Mouse (Mus musculus) ES-E14 (cell line): Measurements from ENCODE around the gene Gm11992. TPM values are rescaled to one million over a fixed set of nuclear protein-coding genes. Genes with fewer than 3 reads are reported as not detected.

Source experiments
- DNase-seq: peaks from one replicate; pipeline ENCODE4 v3.0.0-alpha.2; 2013; ENCODE audit warnings: low read depth, low spot score
- H3K27ac ChIP-seq: 2 replicates; pipeline ENCODE4 v1.5.1; 2012; ENCODE audit warnings: low read depth, mild to moderate bottlenecking, low read length, moderate library complexity, mixed read lengths; ENCODE audit not compliant: poor library complexity, insufficient read depth, severe bottlenecking
- H3K36me3 ChIP-seq: 2 replicates; pipeline ENCODE4 v1.6.1; 2012; ENCODE audit warnings: mild to moderate bottlenecking, low read length, moderate library complexity, mixed read lengths; ENCODE audit not compliant: control insufficient read depth, poor library complexity, insufficient read depth, severe bottlenecking
- H3K4me1 ChIP-seq, 2 experiments: fragments of 150-350 bp in 1 of 2; sonication (generic) in 1 of 2; 2 replicates each; pipeline ENCODE4 v1.6.1; 2012; ENCODE audit warnings: low read length in 2 of 2, mild to moderate bottlenecking in 1 of 2, mixed read lengths in 1 of 2; ENCODE audit not compliant: control insufficient read depth in 2 of 2, insufficient read depth in 2 of 2, poor library complexity in 1 of 2
- H3K4me3 ChIP-seq, 2 experiments: fragments of 150-350 bp in 1 of 2; sonication (generic) in 1 of 2; 2 replicates each; pipeline ENCODE4 v1.5.1; 2012; ENCODE audit warnings: low read length in 2 of 2, low read depth in 1 of 2, mild to moderate bottlenecking in 1 of 2, mixed read lengths in 1 of 2; ENCODE audit not compliant: insufficient read depth in 1 of 2, poor library complexity in 1 of 2, severe bottlenecking in 1 of 2
- H3K9ac ChIP-seq: 2 replicates; pipeline ENCODE4 v1.6.1; 2012; ENCODE audit warnings: low read depth, mild to moderate bottlenecking, low read length, mixed read lengths; ENCODE audit not compliant: poor library complexity, insufficient read depth, severe bottlenecking
- H3K9me3 ChIP-seq: fragments of 150-350 bp; sonication (generic); 2 replicates; pipeline ENCODE4 v1.6.1; 2012; ENCODE audit warnings: low read depth, mild to moderate bottlenecking, low read length; ENCODE audit not compliant: control insufficient read depth, insufficient read depth
- CHD2 ChIP-seq: IDR thresholded peaks from 2 replicates; pipeline ENCODE4 v1.6.1; 2014; ENCODE audit warnings: mild to moderate bottlenecking, low read depth, low read length, inconsistent platforms
- HCFC1 ChIP-seq: IDR thresholded peaks from 2 replicates; pipeline ENCODE4 v1.6.1; 2012; ENCODE audit warnings: low read length, inconsistent platforms, borderline replicate concordance; ENCODE audit not compliant: insufficient read depth
- MAFK ChIP-seq: IDR thresholded peaks from 2 replicates; pipeline ENCODE4 v1.6.1; 2014; ENCODE audit warnings: mild to moderate bottlenecking, low read depth, low read length, inconsistent platforms; ENCODE audit not compliant: insufficient read depth
- ZC3H11A ChIP-seq: IDR thresholded peaks from 2 replicates; pipeline ENCODE4 v1.6.1; 2012; ENCODE audit warnings: low read depth, mild to moderate bottlenecking, inconsistent platforms, low read length, borderline replicate concordance
- ZNF384 ChIP-seq: IDR thresholded peaks from 2 replicates; pipeline ENCODE4 v1.6.1; 2012; ENCODE audit warnings: low read depth, low read length, inconsistent platforms
- in situ Hi-C, 2 experiments: fragments of 600-800 bp; cut with MboI; formaldehyde crosslinking; loops; one replicate each; pipeline ENCODE4 v1.15.1; 2025; ENCODE audit warnings: low sequenced_read_pairs in 2 of 2, inconsistent platforms in 1 of 2; ENCODE audit not compliant: unreplicated experiment in 2 of 2
- total RNA-seq: library from RNA; depleted of rRNA; stranded (reverse); fragments of 300-350 nt; gene quantifications from 2 replicates; pipeline ENCODE4 v1.2.3, GENCODE M21; 2012

The Gm11992 gene
- total RNA-seq, 1 experiment: 0.18 TPM

- Histone ChIP-seq H3K4me3 (no peak overlapping the region), H3K27ac (no peak overlapping the region), H3K36me3 (no peaks in the 10 kb centered on the region), H3K9me3 (no peaks in the 10 kb centered on the region), H3K4me1 (peaks cover 0 to 2% of the 10 kb centered on the region in 2 experiments; a peak in 1 of 4 replicates), H3K9ac (no peak overlapping the region)
- TF ChIP-seq CHD2 (no peak), ZC3H11A (no peak), HCFC1 (no peak), MAFK (no peak), ZNF384 (no peak)
- in situ Hi-C loops: no loop called here
- no peak for DNase-seq
Observed at GRCm38 (mm10) chr11:9060029-9060428, 11.6 kb downstream of the Gm11992 start.

- TF ChIP-seq HCFC1 (no peak), ZNF384 (no peak), MAFK (no peak), ZC3H11A (no peak), CHD2 (no peak)
- no peak for DNase-seq
- no peak overlapping the region for H3K4me3 ChIP-seq
- no peaks in the 10 kb centered on the region for H3K9me3 ChIP-seq
- H3K9ac ChIP-seq: no peak overlapping the region
- H3K36me3 ChIP-seq: no peaks in the 10 kb centered on the region
- in situ Hi-C loops: no loop called here
- H3K27ac ChIP-seq: no peak overlapping the region
- peaks cover 0 to 2% of the 10 kb centered on the region in 2 experiments; a peak in 1 of 4 replicates for H3K4me1 ChIP-seq
Observed at GRCm38 (mm10) chr11:9060484-9060883, 12.1 kb downstream of the Gm11992 start.

GRCm38 (mm10) chr11:9076444-9076843 lies 28.1 kb downstream of the Gm11992 start:
- no peaks in the 10 kb centered on the region for H3K9me3 ChIP-seq
- no peak overlapping the region for H3K4me3 ChIP-seq
- H3K27ac ChIP-seq: no peak overlapping the region
- no peak for TF ChIP-seq MAFK
- TF ChIP-seq ZC3H11A: no peak
- TF ChIP-seq ZNF384: no peak
- TF ChIP-seq CHD2: no peak
- no peak for TF ChIP-seq HCFC1
- H3K4me1 ChIP-seq: no peaks in the 10 kb centered on the region
- no peak overlapping the region for H3K9ac ChIP-seq
- DNase-seq: no peak
- no peaks in the 10 kb centered on the region for H3K36me3 ChIP-seq
- in situ Hi-C loops: no loop called here

- no peak overlapping the region for H3K9ac ChIP-seq
- peaks cover 5 to 9% of the 10 kb centered on the region in 2 experiments for H3K4me1 ChIP-seq
- in situ Hi-C loops: loop anchor here in 1 of 2 experiments (25.0 kb wide), 1 partner anchor 551 kb away; no protein-coding TSS in a partner anchor
- TF ChIP-seq HCFC1 (no peak), ZC3H11A (no peak), MAFK (no peak), CHD2 (no peak)
- H3K9me3 ChIP-seq: no peaks in the 10 kb centered on the region
- H3K27ac ChIP-seq: no peak overlapping the region
- H3K4me3 ChIP-seq: no peak overlapping the region
- DNase-seq: no peak
- H3K36me3 ChIP-seq: no peaks in the 10 kb centered on the region
Observed at GRCm38 (mm10) chr11:9113189-9113588, 64.8 kb downstream of the Gm11992 start.
